Mouse (Mus musculus) heart, embryonic 16.5 days (tissue): ENCODE results near the gene Actr1a. TPM values are rescaled to one million over a fixed set of nuclear protein-coding genes. Genes with fewer than 3 reads are reported as not detected.
A peak's percentile ranks its signal among the peaks of the same experiment; 100 is the strongest.

ENCODE experiments used
- ATAC-seq: fragments of 200-750 bp; cut with Nextera tagmentation; replicated peaks from 2 replicates; pipeline ENCODE4 v1.8.0; 2017; ENCODE audit warnings: moderate number of reproducible peaks; ENCODE audit not compliant: insufficient read depth, low FRiP score; ENCODE audit errors: extremely low read depth
- H3K27ac ChIP-seq: fragments of 300-500 bp; sonication (generic); 2 replicates; pipeline ENCODE4 v1.5.1; 2014; ENCODE audit warnings: mild to moderate bottlenecking, low read length, control low read depth, moderate library complexity
- H3K27me3 ChIP-seq: fragments of 300-500 bp; sonication (generic); 2 replicates; pipeline ENCODE4 v1.6.1; 2014; ENCODE audit warnings: low read length, mixed read lengths; ENCODE audit not compliant: control insufficient read depth, insufficient read depth
- H3K36me3 ChIP-seq: fragments of 300-500 bp; sonication (generic); 2 replicates; pipeline ENCODE4 v1.6.1; 2014; ENCODE audit not compliant: control insufficient read depth, insufficient read depth
- H3K4me1 ChIP-seq: fragments of 300-500 bp; sonication (generic); 2 replicates; pipeline ENCODE4 v1.6.1; 2014; ENCODE audit warnings: low read length, mixed read lengths; ENCODE audit not compliant: control insufficient read depth, insufficient read depth
- H3K4me2 ChIP-seq: fragments of 300-500 bp; sonication (generic); 2 replicates; pipeline ENCODE4 v1.6.1; 2014; ENCODE audit warnings: low read depth, mild to moderate bottlenecking, control low read depth, low read length
- H3K4me3 ChIP-seq: fragments of 300-500 bp; sonication (generic); 2 replicates; pipeline ENCODE4 v1.5.1; 2014; ENCODE audit warnings: mild to moderate bottlenecking, control low read depth, low read length
- H3K9ac ChIP-seq: fragments of 300-500 bp; sonication (generic); 2 replicates; pipeline ENCODE4 v1.6.1; 2014; ENCODE audit warnings: low read length, control low read depth
- H3K9me3 ChIP-seq: fragments of 300-500 bp; sonication (generic); replicated peaks from 2 replicates; pipeline ENCODE4 v1.6.1; 2016; ENCODE audit warnings: low read length; ENCODE audit not compliant: control insufficient read depth
- WGBS: fragments of 180-500 bp; shearing (Covaris S2); extraction: QIAGEN DNeasy Blood & Tissue Kit; methylation state at CpG from one replicate; pipeline ENCODE4 v1.1.7; 2014; 5-methylcytosine and 5-hydroxymethylcytosine counted together
- polyA plus RNA-seq: library from polyadenylated mRNA; unstranded; fragments of >200 nt; fragmentation: Nextera tagmentation; extraction: Ambion mirVana; gene quantifications from 2 replicates; pipeline ENCODE4 v1.2.1, GENCODE M21; 2015

The Actr1a gene
- polyA plus RNA-seq, 1 experiment from 2014 or later = 126 TPM

GRCm38 (mm10) chr19:46409506-46409905 lies 14.0 kb upstream of the Actr1a start:
- H3K27me3 ChIP-seq = no peaks in the 10 kb centered on the region
- no peak for ATAC-seq
- H3K9ac ChIP-seq = no peak overlapping the region
- no peaks in the 10 kb centered on the region for H3K9me3 ChIP-seq
- no peak overlapping the region for H3K4me2 ChIP-seq
- no peak overlapping the region for H3K4me3 ChIP-seq
- peaks cover 21% of the 10 kb centered on the region for H3K4me1 ChIP-seq
- H3K36me3 ChIP-seq = peaks cover 6% of the 10 kb centered on the region; the same call in 1 of the 2 replicates
- peak overlapping the region; percentile 37; the same call in 1 of the 2 replicates for H3K27ac ChIP-seq
- 37% methylated on average over 3 of the region's 3 CpGs for WGBS

GRCm38 (mm10) chr19:46406592-46407386 lies 11.2 kb upstream of the Actr1a start:
- 80% methylated on average over 8 of the region's 8 CpGs for WGBS
- no peaks in the 10 kb centered on the region for H3K27me3 ChIP-seq
- no peak overlapping the region for H3K27ac ChIP-seq
- no peak for ATAC-seq
- no peak overlapping the region for H3K4me2 ChIP-seq
- H3K9me3 ChIP-seq = no peaks in the 10 kb centered on the region
- no peak overlapping the region for H3K4me3 ChIP-seq
- H3K9ac ChIP-seq = no peak overlapping the region
- peaks cover 11% of the 10 kb centered on the region for H3K4me1 ChIP-seq
- H3K36me3 ChIP-seq = peaks cover 13% of the 10 kb centered on the region

GRCm38 (mm10) chr19:46404030-46404429 lies 8.5 kb upstream of the Actr1a start:
- no peak overlapping the region for H3K4me2 ChIP-seq

GRCm38 (mm10) chr19:46400558-46400957 lies 5.0 kb upstream of the Actr1a start:
- no peaks in the 10 kb centered on the region for H3K27me3 ChIP-seq
- no peak overlapping the region for H3K4me2 ChIP-seq
- peaks cover 19% of the 10 kb centered on the region for H3K36me3 ChIP-seq
- H3K9me3 ChIP-seq = no peaks in the 10 kb centered on the region
- WGBS = 80% methylated on average over 7 of the region's 7 CpGs
- no peak overlapping the region for H3K4me3 ChIP-seq
- H3K9ac ChIP-seq = no peak overlapping the region
- no peak for ATAC-seq
- H3K4me1 ChIP-seq = peaks cover 31% of the 10 kb centered on the region
- no peak overlapping the region for H3K27ac ChIP-seq

More at GRCm38 (mm10) chr19:46404030-46404429, 8.5 kb upstream of the Actr1a start:
- 90% methylated on average over 1 of the region's 1 CpGs for WGBS
- H3K9ac ChIP-seq = no peak overlapping the region
- peaks cover 19% of the 10 kb centered on the region for H3K36me3 ChIP-seq
- H3K4me1 ChIP-seq = peaks cover 13% of the 10 kb centered on the region
- ATAC-seq = no peak
- no peak overlapping the region for H3K4me3 ChIP-seq
- H3K27ac ChIP-seq = no peak overlapping the region
- no peaks in the 10 kb centered on the region for H3K9me3 ChIP-seq
- no peaks in the 10 kb centered on the region for H3K27me3 ChIP-seq

GRCm38 (mm10) chr19:46399886-46400285 lies 4.3 kb upstream of the Actr1a start:
- Histone ChIP-seq H3K4me3 (no peak overlapping the region), H3K9ac (0 out of 2 replicates have a peak overlapping the region, but pooled peaks have one; percentile 11), H3K27ac (no peak overlapping the region), H3K4me1 (peaks cover 31% of the 10 kb centered on the region), H3K9me3 (no peaks in the 10 kb centered on the region), H3K36me3 (peaks cover 15% of the 10 kb centered on the region), H3K27me3 (no peaks in the 10 kb centered on the region), H3K4me2 (no peak overlapping the region)
- WGBS = 63% methylated on average over 7 of the region's 7 CpGs
- ATAC-seq = no peak

GRCm38 (mm10) chr19:46399372-46399771 lies 3.8 kb upstream of the Actr1a start:
- H3K4me2 ChIP-seq = no peak overlapping the region
- no peaks in the 10 kb centered on the region for H3K9me3 ChIP-seq
- H3K27me3 ChIP-seq = no peaks in the 10 kb centered on the region
- peaks cover 13% of the 10 kb centered on the region for H3K36me3 ChIP-seq
- no peak overlapping the region for H3K4me3 ChIP-seq
- ATAC-seq = no peak
- peak overlapping the region; percentile 11; the same call in 1 of the 2 replicates for H3K9ac ChIP-seq
- H3K27ac ChIP-seq = no peak overlapping the region
- 68% methylated on average over 6 of the region's 6 CpGs for WGBS
- H3K4me1 ChIP-seq = peaks cover 34% of the 10 kb centered on the region

- Histone ChIP-seq H3K27ac (no peak overlapping the region), H3K9ac (peak overlapping the region; percentile 93), H3K4me1 (peaks cover 39% of the 10 kb centered on the region), H3K4me3 (peak overlapping the region; percentile 98), H3K4me2 (peak overlapping the region; percentile 92), H3K9me3 (no peaks in the 10 kb centered on the region), H3K27me3 (no peaks in the 10 kb centered on the region), H3K36me3 (peaks cover 9% of the 10 kb centered on the region)
- ATAC-seq = no peak
- 35% methylated on average over 3 of the region's 3 CpGs for WGBS
Measured at GRCm38 (mm10) chr19:46398401-46398800, 2.9 kb upstream of the Actr1a start.

- ATAC-seq = no peak
- H3K4me2 ChIP-seq = peak overlapping the region; percentile 92
- peak overlapping the region; percentile 98 for H3K4me3 ChIP-seq
- 3% methylated on average over 19 of the region's 19 CpGs for WGBS
- no peaks in the 10 kb centered on the region for H3K27me3 ChIP-seq
- H3K4me1 ChIP-seq = peaks cover 39% of the 10 kb centered on the region
- peaks cover 6% of the 10 kb centered on the region; the same call in 1 of the 2 replicates for H3K36me3 ChIP-seq
- peak overlapping the region; percentile 93 for H3K9ac ChIP-seq
- H3K27ac ChIP-seq = peak overlapping the region; percentile 84
- H3K9me3 ChIP-seq = no peaks in the 10 kb centered on the region
Measured at GRCm38 (mm10) chr19:46397436-46398001, 2.0 kb upstream of the Actr1a start.
